Mouse (Mus musculus) small intestine, adult 2 months (tissue): ENCODE data around the gene Ttl.

Experiments used
- CTCF ChIP-seq: fragments of 200-500 bp; IDR thresholded peaks from 2 replicates; pipeline ENCODE4 v1.5.1; 2012; ENCODE audit warnings: low read depth, mild to moderate bottlenecking, control low read depth, inconsistent platforms, low read length, moderate library complexity, mixed read lengths; ENCODE audit not compliant: insufficient replicate concordance, insufficient read length; ENCODE audit errors: extremely low read depth
- POLR2A ChIP-seq: fragments of 200-500 bp; IDR thresholded peaks from 2 replicates; pipeline ENCODE4 v1.6.1; 2012; ENCODE audit warnings: low read depth, mild to moderate bottlenecking, control low read depth, inconsistent platforms, low read length, moderate library complexity

- no peak for TF ChIP-seq CTCF
- peak; percentile 60; the same call in 1 of the 2 replicates for TF ChIP-seq POLR2A
Observed at GRCm38 (mm10) chr2:129065437-129066282, at the start of gene Ttl.
